14 mouse cellular contexts compared by ENCODE assay signal in genomic region chr14:47805202-47805601, GRCm38 (mm10).
DNase-seq lines count a peak whose midpoint lies in the region; ATAC-seq lines count a peak whose summit lies in the region.
"Had no signal": no experiment of that assay in that cellular context is flagged by ENCODE, and none has a peak within 500 bp of the region (broad histone marks: within the 10 kb centered on the region; RNA-seq: fewer than 3 reads in every experiment).

No protein-coding gene starts in this region.

- intact Hi-C loops in gastrocnemius, postnatal 14 days (cut with DNase I; ENCODE audit: low total_unique reads) = no loop called here

- peaks cover 42% of the 10 kb centered on the region for H3K4me1 ChIP-seq in midbrain, embryonic 12.5 days
- H3K4me1 ChIP-seq in midbrain, embryonic 15.5 days = peaks cover 20% of the 10 kb centered on the region
- peaks cover 36% of the 10 kb centered on the region for H3K4me1 ChIP-seq in hindbrain, embryonic 12.5 days
- H3K4me1 ChIP-seq: heart, embryonic 12.5 days had no signal

- no peak overlapping the region for H3K27ac ChIP-seq in midbrain, embryonic 12.5 days (replicated peaks)
- no peak overlapping the region for H3K27ac ChIP-seq in midbrain, embryonic 15.5 days
- H3K27ac ChIP-seq in hindbrain, embryonic 12.5 days = peak overlapping the region; percentile 35
- H3K27ac ChIP-seq: layer of hippocampus, adult 2 months; liver, embryonic 14.5 days had no signal

- no peaks in the 10 kb centered on the region for H3K36me3 ChIP-seq in midbrain, embryonic 12.5 days
- H3K36me3 ChIP-seq in midbrain, embryonic 15.5 days (replicated peaks) = no peaks in the 10 kb centered on the region
- H3K36me3 ChIP-seq in hindbrain, embryonic 12.5 days = no peaks in the 10 kb centered on the region
- H3K36me3 ChIP-seq: heart, embryonic 12.5 days had no signal

- no peak overlapping the region for H3K4me2 ChIP-seq in midbrain, embryonic 12.5 days (replicated peaks)
- no peak overlapping the region for H3K4me2 ChIP-seq in midbrain, embryonic 15.5 days
- no peak overlapping the region for H3K4me2 ChIP-seq in hindbrain, embryonic 12.5 days (replicated peaks)
- H3K4me2 ChIP-seq: heart, embryonic 12.5 days had no signal

- H3K4me3 ChIP-seq in midbrain, embryonic 12.5 days = no peak overlapping the region
- H3K4me3 ChIP-seq in midbrain, embryonic 15.5 days = no peak overlapping the region
- H3K4me3 ChIP-seq in hindbrain, embryonic 12.5 days = no peak overlapping the region
- H3K4me3 ChIP-seq: heart, embryonic 12.5 days; layer of hippocampus, adult 2 months had no signal

- no peaks in the 10 kb centered on the region for H3K9me3 ChIP-seq in midbrain, embryonic 12.5 days
- H3K9me3 ChIP-seq in midbrain, embryonic 15.5 days = no peaks in the 10 kb centered on the region
- H3K9me3 ChIP-seq in hindbrain, embryonic 12.5 days (replicated peaks) = no peaks in the 10 kb centered on the region
- H3K9me3 ChIP-seq: heart, embryonic 12.5 days had no signal

- 76% methylated on average over 1 of the region's 1 CpGs for WGBS in midbrain, embryonic 12.5 days
- 87% methylated on average over 1 of the region's 1 CpGs for WGBS in midbrain, embryonic 15.5 days
- 74% methylated on average over 1 of the region's 1 CpGs for WGBS in hindbrain, embryonic 12.5 days

- ATAC-seq in midbrain, embryonic 12.5 days (ENCODE audit: low FRiP score, low read depth) = 0 out of 2 replicates have a peak, but pooled peaks have one; percentile 13
- ATAC-seq in midbrain, embryonic 15.5 days (replicated peaks) = no peak; the same call in 1 of the 2 replicates
- ATAC-seq in hindbrain, embryonic 12.5 days (ENCODE audit: low FRiP score) = 0 out of 2 replicates have a peak, but pooled peaks have one; percentile 27
- ATAC-seq in CD4-positive, CD25-positive, alpha-beta regulatory T cell, adult 4 months = no peak
- ATAC-seq: activated CD4-positive, CD25-positive, alpha-beta regulatory T cell, adult 4 months had no signal

- H3K27me3 ChIP-seq in midbrain, embryonic 12.5 days = peaks cover 41% of the 10 kb centered on the region
- no peaks in the 10 kb centered on the region for H3K27me3 ChIP-seq in midbrain, embryonic 15.5 days (replicated peaks)
- no peaks in the 10 kb centered on the region for H3K27me3 ChIP-seq in hindbrain, embryonic 12.5 days
- H3K27me3 ChIP-seq: heart, embryonic 12.5 days had no signal

- peak; percentile 17 for DNase-seq in gastrocnemius, postnatal 14 days
- no peak for DNase-seq in gastrocnemius, adult 8-10 months (ENCODE audit: low spot score in 2 of 2)
- DNase-seq in mesoderm, embryonic 11.5 days (ENCODE audit: low read depth, low spot score) = peak; percentile 46
- DNase-seq in lung, postnatal 10 days = no peak
- DNase-seq: cerebellum, adult 11-12 months; kidney, adult 9 months had no signal

- H3K9ac ChIP-seq in midbrain, embryonic 12.5 days (replicated peaks) = no peak overlapping the region
- H3K9ac ChIP-seq in midbrain, embryonic 15.5 days = no peak overlapping the region
- no peak overlapping the region for H3K9ac ChIP-seq in hindbrain, embryonic 12.5 days
- H3K9ac ChIP-seq: heart, embryonic 12.5 days; liver, embryonic 14.5 days had no signal

Comparison
In these comparisons a context has a peak if more than half of its experiments do, and no peak if none do; other contexts are left out.
1. DNase-seq: peak in gastrocnemius, postnatal 14 days (single experiment) and mesoderm, embryonic 11.5 days (single experiment); none in gastrocnemius, adult 8-10 months (0 of 2) and lung, postnatal 10 days (single experiment).
2. ATAC-seq: peak in midbrain, embryonic 12.5 days (single experiment) and hindbrain, embryonic 12.5 days (single experiment); none in midbrain, embryonic 15.5 days (single experiment) and CD4-positive, CD25-positive, alpha-beta regulatory T cell, adult 4 months (single experiment).